Mouse (Mus musculus): ENCODE measurements around the gene Rab34.
"Not testable (repeated sequence)": the region's sequence is repeated elsewhere in the genome, so short reads cannot be mapped to it uniquely, and the experiment has no call there.

Gene Rab34

GRCm38 (mm10) chr11:78180081-78180761 is 8.0 kb upstream of the Rab34 start:
- DNase-seq, result no peak

DNA sequence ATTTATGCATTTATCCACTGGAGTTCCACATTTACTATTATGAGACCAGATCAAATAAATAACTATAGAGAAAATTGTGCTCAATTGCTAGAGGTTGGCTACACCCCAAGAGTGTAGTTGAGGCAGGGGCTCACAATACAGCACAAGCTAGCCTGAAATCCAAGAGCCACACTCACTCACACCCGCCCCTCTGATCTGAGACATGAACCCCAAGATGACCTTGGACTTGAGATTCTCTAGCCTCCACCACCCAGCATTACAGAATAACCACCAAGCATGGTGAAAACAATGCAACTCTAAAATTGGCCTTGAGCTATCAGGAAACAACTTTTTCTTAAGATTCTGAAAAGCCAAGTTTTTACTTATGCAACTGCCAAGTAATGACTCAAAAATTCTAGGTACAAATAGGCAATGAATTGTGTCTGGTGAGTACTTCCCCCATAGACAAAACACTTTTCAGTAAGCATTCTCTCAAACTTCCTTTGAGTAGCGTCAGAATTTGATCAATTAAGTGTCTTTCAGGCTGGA is 6.3 kb upstream of the Rab34 start:
- no peak for DNase-seq

DNA sequence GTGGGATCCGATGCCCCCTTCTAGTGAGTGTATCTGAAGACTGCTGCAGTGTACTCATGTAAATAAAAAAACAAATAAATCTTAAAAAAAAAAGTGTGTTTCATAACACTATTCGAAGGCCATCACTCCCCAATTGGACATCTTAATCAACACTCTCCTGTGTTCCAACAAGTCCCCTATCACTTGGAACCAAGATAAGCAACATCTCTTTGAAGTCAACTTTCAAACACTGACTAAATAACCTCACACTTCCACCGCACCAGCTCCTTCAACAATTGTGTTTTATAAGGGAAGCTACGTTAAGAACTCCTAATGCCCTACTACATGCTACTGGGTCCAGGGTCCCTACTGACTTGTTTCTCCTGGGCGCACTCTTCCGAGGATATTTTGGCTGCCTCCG is 5.8 kb upstream of the Rab34 start:
- no peak for DNase-seq

GRCm38 (mm10) chr11:78182961-78183844 is 5.0 kb upstream of the Rab34 start, which contains the start of gene Rpl23a:
Gene Rpl23a, minus strand, starts transcription at chr11:78183584.
- DNase-seq, result peak; percentile 85

GRCm38 (mm10) chr11:78183884-78184514 is 4.2 kb upstream of the Rab34 start:
- DNase-seq, result no peak

DNA sequence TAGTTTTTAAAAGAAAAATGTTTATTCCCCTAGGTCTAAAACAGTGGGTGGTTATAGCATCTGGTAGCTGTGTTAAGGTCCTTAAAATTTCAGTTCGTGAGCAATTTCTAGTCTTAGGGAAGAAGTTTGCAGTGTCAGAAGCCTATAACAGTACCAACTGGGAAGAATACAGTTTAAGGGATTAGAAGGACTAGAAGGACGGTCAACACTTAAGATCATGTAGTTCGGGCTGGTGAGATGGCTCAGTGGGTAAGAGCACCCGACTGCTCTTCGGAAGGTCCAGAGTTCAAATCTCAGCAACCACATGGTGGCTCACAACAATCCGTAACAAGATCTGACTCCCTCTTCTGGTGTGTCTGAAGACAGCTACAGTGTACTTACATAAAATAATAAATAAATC is 3.5 kb upstream of the Rab34 start:
- not testable (repeated sequence) for DNase-seq

- DNase-seq, result peak; percentile 68
Observed at GRCm38 (mm10) chr11:78189234-78190040, 1.2 kb downstream of the Rab34 start.

- DNase-seq, result no peak
Observed at GRCm38 (mm10) chr11:78190041-78190440, 1.8 kb downstream of the Rab34 start.

DNA sequence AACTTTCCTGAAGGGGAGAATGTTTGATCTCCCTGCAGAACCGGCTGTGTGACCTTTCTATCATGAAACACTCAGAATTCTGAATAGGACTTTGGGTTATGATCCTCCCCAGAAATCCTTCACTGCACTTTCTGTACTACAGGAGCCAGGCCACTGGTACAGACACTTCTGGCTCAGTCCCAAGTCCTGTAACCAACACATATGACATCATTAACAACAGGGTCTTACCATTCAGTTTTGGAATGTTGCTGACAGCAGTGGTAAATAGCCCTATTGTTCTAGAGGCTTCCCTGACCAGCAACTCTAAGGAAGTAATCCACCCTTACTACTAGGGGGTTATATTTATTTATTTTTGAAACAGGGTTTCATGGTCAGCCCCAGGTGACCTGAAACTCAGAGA is 4.9 kb downstream of the Rab34 start, which contains the start of gene Proca1:
Gene Proca1 (plus strand): TSS at position 280 of the 400 bp plus-strand sequence.
- DNase-seq, result no peak

GRCm38 (mm10) chr11:78194411-78195100 is 6.3 kb downstream of the Rab34 start:
- peak; percentile 89 for DNase-seq

- no peak for DNase-seq
Observed at GRCm38 (mm10) chr11:78195101-78195863, 7.1 kb downstream of the Rab34 start.

DNA sequence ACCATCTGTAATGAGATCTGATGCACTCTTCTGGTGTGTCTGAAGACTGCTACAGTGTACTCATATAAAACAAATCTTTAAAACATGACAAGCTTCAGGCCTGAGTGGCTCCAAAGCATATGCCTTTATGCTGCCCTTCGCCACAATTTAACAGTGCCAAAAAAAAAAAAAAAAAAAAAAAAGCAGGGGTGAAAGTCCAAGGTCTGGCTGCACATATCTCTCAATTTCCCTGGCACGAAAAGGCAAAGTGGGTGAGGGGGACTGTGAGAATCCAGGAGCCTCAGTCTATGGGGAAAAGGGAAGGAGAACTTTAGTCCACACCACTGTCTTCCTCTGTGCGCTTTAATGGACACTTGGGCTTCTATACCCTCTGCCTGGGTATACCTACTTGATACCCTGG is 14.1 kb downstream of the Rab34 start:
- DNase-seq, result no peak

DNA sequence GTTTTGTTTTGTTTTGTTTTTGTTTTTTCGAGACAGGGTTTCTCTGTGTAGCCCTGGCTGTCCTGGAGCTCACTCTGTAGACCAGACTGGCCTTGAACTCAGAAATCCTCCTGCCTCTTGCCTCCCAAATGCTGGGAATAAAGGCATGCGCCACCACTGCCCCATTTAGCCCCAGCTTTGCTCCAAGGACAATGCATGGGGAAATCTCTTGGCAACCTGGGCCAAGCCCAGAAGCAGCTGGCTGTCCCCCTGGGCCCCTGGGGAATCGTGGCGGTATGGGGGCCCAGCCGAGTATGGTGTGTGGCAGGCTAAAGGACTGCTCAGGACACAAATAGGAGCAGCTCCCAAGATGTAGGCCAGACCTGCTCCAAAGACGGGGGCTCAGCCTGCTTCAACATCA is 16.1 kb downstream of the Rab34 start:
- no peak for DNase-seq

GRCm38 (mm10) chr11:78205361-78206206 is 17.4 kb downstream of the Rab34 start:
- no peak for DNase-seq

GRCm38 (mm10) chr11:78207190-78207589 is 19.0 kb downstream of the Rab34 start:
- no peak for DNase-seq

- DNase-seq, result no peak
Observed at GRCm38 (mm10) chr11:78209886-78210285, 21.7 kb downstream of the Rab34 start.

DNA sequence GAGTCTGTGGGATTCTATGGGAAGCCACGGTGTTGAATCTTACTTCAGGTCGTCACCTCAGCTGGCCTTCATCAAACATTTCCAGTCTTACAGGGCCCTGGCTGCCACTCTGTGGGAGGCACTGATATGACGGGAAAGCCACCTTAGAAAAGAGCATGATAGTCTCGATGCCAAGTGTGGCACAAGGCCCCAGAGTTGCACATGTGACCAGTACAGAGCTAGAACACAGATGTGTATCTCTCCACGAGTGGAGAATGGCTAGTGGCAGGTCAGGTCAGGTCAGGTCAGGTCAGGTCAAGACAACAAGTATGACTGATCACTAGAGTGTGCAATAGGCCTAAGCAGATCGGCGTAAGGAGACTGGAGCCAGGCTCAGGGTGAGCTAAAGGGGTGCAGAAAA is 22.4 kb downstream of the Rab34 start:
- DNase-seq, result no peak

DNA sequence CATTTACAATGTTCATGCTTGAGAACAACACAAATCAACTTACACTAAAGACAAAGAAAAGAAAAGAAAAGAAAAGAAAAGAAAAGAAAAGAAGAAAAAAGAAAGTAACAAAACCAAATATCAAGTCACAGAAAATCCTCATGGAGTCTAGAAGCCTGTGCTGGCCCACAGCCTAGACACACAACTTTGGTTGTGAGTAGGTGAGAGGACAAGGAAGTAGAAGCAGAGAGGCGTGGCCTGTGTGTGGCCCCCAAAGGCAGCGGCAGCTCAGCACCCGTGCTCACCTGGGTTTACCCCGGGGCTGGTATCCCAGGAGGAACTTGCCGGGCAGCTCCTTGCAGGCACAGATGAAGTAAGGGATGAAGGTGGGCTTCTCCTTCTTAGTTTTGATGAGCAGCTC is 23.3 kb downstream of the Rab34 start:
- DNase-seq, result no peak

GRCm38 (mm10) chr11:78213086-78213817 is 25.0 kb downstream of the Rab34 start:
- peak; percentile 13 for DNase-seq

Data from liver (tissue).